Mouse (Mus musculus) myocyte (in vitro differentiated cells): ENCODE data around the gene Rchy1. TPM values are rescaled to one million over a fixed set of nuclear protein-coding genes. Genes with fewer than 3 reads are reported as not detected.
"Not testable (repeated sequence)": the region's sequence is repeated elsewhere in the genome, so short reads cannot be mapped to it uniquely, and the experiment has no call there.

Experiments
- H3K27me3 ChIP-seq: one replicate; pipeline ENCODE4 v1.6.1; 2011; ENCODE audit not compliant: control insufficient read depth, insufficient read depth, insufficient read length
- H3K36me3 ChIP-seq: one replicate; pipeline ENCODE4 v1.6.1; 2011; ENCODE audit not compliant: control insufficient read depth, insufficient read depth
- H3K4me2 ChIP-seq: one replicate; pipeline ENCODE4 v1.6.1; 2011; ENCODE audit warnings: low read depth, control low read depth
- H3K4me3 ChIP-seq: one replicate; pipeline ENCODE4 v1.5.1; 2011; ENCODE audit warnings: mild to moderate bottlenecking, control low read depth, moderate library complexity
- H3K79me2 ChIP-seq: one replicate; pipeline ENCODE4 v1.6.1; 2011; ENCODE audit not compliant: control insufficient read depth, insufficient read depth
- H3ac ChIP-seq: one replicate; pipeline ENCODE4 v1.6.1; 2011; ENCODE audit not compliant: control insufficient read depth, insufficient read length
- CEBPB ChIP-seq: IDR thresholded peaks from 2 replicates; pipeline ENCODE4 v1.6.1; 2011; ENCODE audit warnings: mild to moderate bottlenecking, moderate library complexity; ENCODE audit not compliant: poor library complexity, insufficient read depth, severe bottlenecking
- E2F4 ChIP-seq: IDR thresholded peaks from one replicate; pipeline ENCODE4 v1.6.1; 2011; ENCODE audit warnings: mild to moderate bottlenecking, control low read depth, moderate library complexity; ENCODE audit not compliant: insufficient read depth
- MAX ChIP-seq: IDR thresholded peaks from one replicate; pipeline ENCODE4 v1.6.1; 2011; ENCODE audit warnings: low read depth, mild to moderate bottlenecking, control low read depth
- MYOD1 ChIP-seq, 3 experiments: IDR thresholded peaks; one replicate each; pipeline ENCODE4 v1.6.1; 2011; ENCODE audit warnings: control low read depth in 2 of 3, low read depth in 2 of 3, mild to moderate bottlenecking in 2 of 3, moderate library complexity in 1 of 3; ENCODE audit not compliant: insufficient read length in 2 of 3, control insufficient read depth in 1 of 3
- MYOG ChIP-seq, 3 experiments: IDR thresholded peaks; one replicate each; pipeline ENCODE4 v1.6.1; 2011; ENCODE audit warnings: control low read depth in 2 of 3, low read depth in 2 of 3, mild to moderate bottlenecking in 2 of 3; ENCODE audit not compliant: insufficient read length in 2 of 3, control insufficient read depth in 1 of 3, insufficient read depth in 1 of 3
- POLR2A ChIP-seq: IDR thresholded peaks from one replicate; pipeline ENCODE4 v1.6.1; 2011; ENCODE audit warnings: low read depth, mild to moderate bottlenecking, control low read depth, moderate library complexity; ENCODE audit not compliant: insufficient read length
- POLR2AphosphoS2 ChIP-seq: IDR thresholded peaks from one replicate; pipeline ENCODE4 v1.6.1; 2011; ENCODE audit warnings: low read depth, control low read depth; ENCODE audit not compliant: insufficient read length
- REST ChIP-seq: IDR thresholded peaks from one replicate; pipeline ENCODE4 v1.6.1; 2011; ENCODE audit warnings: mild to moderate bottlenecking, control low read depth, moderate library complexity; ENCODE audit not compliant: insufficient read depth, insufficient read length
- SRF ChIP-seq: IDR thresholded peaks from one replicate; pipeline ENCODE4 v1.6.1; 2011; ENCODE audit warnings: low read depth; ENCODE audit not compliant: control insufficient read depth, insufficient read length
- TCF12 ChIP-seq: IDR thresholded peaks from one replicate; pipeline ENCODE4 v1.6.1; 2011; ENCODE audit warnings: mild to moderate bottlenecking, control low read depth; ENCODE audit not compliant: poor library complexity, insufficient read depth, severe bottlenecking
- TCF3 ChIP-seq: IDR thresholded peaks from one replicate; pipeline ENCODE4 v1.6.1; 2011; ENCODE audit warnings: low read depth, control low read depth; ENCODE audit not compliant: insufficient read length
- USF1 ChIP-seq: IDR thresholded peaks from one replicate; pipeline ENCODE4 v1.6.1; 2011; ENCODE audit warnings: low read depth, mild to moderate bottlenecking, control low read depth, moderate library complexity
- polyA plus RNA-seq: library from polyadenylated mRNA; unstranded; fragments of >200 nt; fragmentation: generic; extraction: Trizol; gene quantifications from one replicate; pipeline ENCODE4 v1.2.1, GENCODE M21; 2012; ENCODE audit warnings: missing spikeins

Gene Rchy1
- polyA plus RNA-seq, 1 experiment, result 29.8 TPM

DNA sequence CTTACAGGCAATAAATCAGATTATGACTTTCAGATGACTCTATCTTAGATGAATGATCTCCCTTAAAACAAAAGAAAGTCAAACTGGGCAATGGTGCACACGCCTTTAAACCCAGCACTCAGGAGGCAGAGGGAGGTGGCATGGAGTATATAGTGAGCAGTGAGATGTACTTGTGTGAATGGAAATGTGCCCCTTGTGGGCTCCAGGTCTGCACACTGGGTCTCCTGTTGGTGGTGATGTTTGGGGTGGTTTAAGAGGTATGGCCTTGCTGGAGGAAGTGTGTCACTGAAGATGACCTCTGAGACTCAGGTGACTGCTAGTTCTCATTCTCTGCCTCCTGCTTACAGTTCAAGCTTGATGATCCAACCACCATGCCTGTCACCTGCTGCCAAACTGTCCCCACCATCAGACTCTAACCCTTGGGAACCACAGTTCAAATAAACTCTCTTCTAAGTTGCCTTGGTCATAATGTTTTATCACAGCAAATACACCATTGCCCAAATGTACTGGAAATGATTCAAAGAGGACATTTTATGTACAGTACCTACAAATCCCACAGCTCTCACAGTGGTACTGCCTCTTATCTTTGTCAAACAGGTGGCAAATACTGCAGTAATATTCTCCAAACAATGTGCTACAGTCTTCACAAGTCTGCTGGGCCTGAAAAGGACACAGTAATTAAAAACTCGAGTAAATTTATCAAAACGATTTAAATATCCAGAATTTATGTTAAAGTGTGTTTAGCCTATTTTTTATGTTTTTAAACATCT is 5.7 kb downstream of the Rchy1 start:
- Histone ChIP-seq H3K36me3 (peaks cover 47% of the 10 kb centered on the region), H3K4me2 (peak overlapping the region; percentile 4), H3ac (no peak overlapping the region), H3K79me2 (peaks cover 41% of the 10 kb centered on the region), H3K4me3 (no peak overlapping the region), H3K27me3 (no peaks in the 10 kb centered on the region)
- TF ChIP-seq MAX (no peak), TCF12 (no peak), TCF3 (no peak), CEBPB (no peak), REST (no peak)

DNA sequence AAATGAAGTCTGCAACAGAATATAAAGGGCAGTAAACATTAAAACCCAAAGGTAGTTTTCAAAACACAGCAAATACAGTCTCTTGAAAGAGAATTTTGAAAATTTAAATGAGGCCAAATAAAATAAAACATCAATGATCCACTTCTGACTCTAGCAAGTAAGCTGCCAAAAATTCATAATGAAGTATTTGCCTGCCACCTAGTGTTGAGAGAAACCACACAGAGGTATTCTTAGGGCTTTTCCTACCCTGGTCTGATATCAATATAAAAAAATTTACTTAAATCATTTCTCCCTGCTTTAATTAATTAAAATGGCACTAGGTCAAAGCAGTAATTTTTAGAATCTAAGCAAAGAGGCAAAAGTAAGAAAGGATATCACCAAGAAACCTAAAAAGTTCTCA is 11.5 kb downstream of the Rchy1 start:
- TF ChIP-seq MYOD1 (IDR thresholded peaks at IDR 0.05; ENCODE audit: control insufficient read depth in 1 of 3, insufficient read length in 2 of 3, low read depth in 2 of 3), result no peak
- no peak for TF ChIP-seq MYOG (IDR thresholded peaks at IDR 0.05; ENCODE audit: control insufficient read depth in 1 of 3, insufficient read depth in 1 of 3, insufficient read length in 2 of 3, low read depth in 2 of 3)
- no peak for TF ChIP-seq USF1
- no peak for TF ChIP-seq TCF3
- no peak for TF ChIP-seq POLR2AphosphoS2
- TF ChIP-seq E2F4, result no peak
- no peak for TF ChIP-seq MAX
- no peak for TF ChIP-seq SRF
- no peak for TF ChIP-seq POLR2A
- no peak for TF ChIP-seq REST
- Histone ChIP-seq H3ac (no peak overlapping the region), H3K4me3 (no peak overlapping the region), H3K4me2 (no peak overlapping the region), H3K36me3 (peaks cover 70% of the 10 kb centered on the region), H3K27me3 (no peaks in the 10 kb centered on the region), H3K79me2 (no peaks in the 10 kb centered on the region)

DNA sequence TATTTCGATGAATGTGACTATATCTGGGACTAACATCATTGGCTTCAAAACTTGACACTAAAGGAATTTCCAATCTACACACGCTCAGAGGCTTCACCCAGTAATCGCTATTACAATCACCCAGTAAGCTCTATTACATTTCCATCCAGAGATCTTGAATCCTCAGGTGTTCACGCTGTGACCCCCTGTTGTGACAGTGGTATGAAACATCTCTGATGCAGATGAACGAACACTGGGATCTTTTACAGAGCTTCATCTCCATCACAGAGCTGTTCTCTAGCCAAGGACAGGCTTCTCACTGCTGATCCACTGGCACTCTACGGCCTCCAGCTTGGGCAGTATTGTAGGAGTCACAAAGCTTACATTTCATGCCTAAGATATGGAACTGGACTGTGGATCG is 13.4 kb downstream of the Rchy1 start:
- H3ac ChIP-seq, result no peak overlapping the region
- no peak overlapping the region for H3K4me2 ChIP-seq
- H3K79me2 ChIP-seq, result no peaks in the 10 kb centered on the region
- H3K36me3 ChIP-seq, result peaks cover 62% of the 10 kb centered on the region
- H3K4me3 ChIP-seq, result no peak overlapping the region
- no peaks in the 10 kb centered on the region for H3K27me3 ChIP-seq
- TF ChIP-seq USF1 (no peak), POLR2AphosphoS2 (no peak), MYOG (IDR thresholded peaks at IDR 0.05; ENCODE audit: control insufficient read depth in 1 of 3, insufficient read depth in 1 of 3, insufficient read length in 2 of 3, low read depth in 2 of 3) (no peak), TCF12 (no peak), CEBPB (no peak), POLR2A (no peak), SRF (no peak), MAX (no peak), REST (no peak), MYOD1 (IDR thresholded peaks at IDR 0.05; ENCODE audit: control insufficient read depth in 1 of 3, insufficient read length in 2 of 3, low read depth in 2 of 3) (no peak), TCF3 (no peak)

DNA sequence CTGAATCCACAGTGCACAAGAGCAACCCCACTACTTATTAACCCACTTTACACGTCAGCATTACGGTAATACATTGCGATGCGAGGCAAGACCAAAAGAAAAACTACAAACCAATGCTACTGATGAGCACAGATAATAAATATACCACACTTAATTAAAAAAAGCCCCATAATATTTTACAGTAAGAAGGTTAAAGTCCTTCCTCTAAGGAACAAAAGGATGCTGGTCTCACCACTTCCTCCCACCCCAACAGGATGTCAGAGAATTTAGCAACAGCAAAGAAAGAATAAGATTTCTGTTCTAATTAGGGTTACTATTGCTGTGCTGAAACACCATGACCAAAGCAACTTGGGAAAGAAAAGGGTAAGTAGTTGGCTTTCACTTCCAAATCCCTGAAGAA is 15.9 kb downstream of the Rchy1 start:
- TF ChIP-seq E2F4 (no peak), POLR2AphosphoS2 (no peak), REST (no peak), USF1 (no peak), MAX (no peak), SRF (no peak), MYOD1 (IDR thresholded peaks at IDR 0.05; ENCODE audit: control insufficient read depth in 1 of 3, insufficient read length in 2 of 3, low read depth in 2 of 3) (no peak), TCF3 (no peak), MYOG (IDR thresholded peaks at IDR 0.05; ENCODE audit: control insufficient read depth in 1 of 3, insufficient read depth in 1 of 3, insufficient read length in 2 of 3, low read depth in 2 of 3) (no peak), POLR2A (no peak), CEBPB (no peak), TCF12 (no peak)
- H3K79me2 ChIP-seq, result no peaks in the 10 kb centered on the region
- H3K4me2 ChIP-seq, result no peak overlapping the region
- H3ac ChIP-seq, result no peak overlapping the region
- no peak overlapping the region for H3K4me3 ChIP-seq
- H3K36me3 ChIP-seq, result peaks cover 52% of the 10 kb centered on the region
- H3K27me3 ChIP-seq, result no peaks in the 10 kb centered on the region

DNA sequence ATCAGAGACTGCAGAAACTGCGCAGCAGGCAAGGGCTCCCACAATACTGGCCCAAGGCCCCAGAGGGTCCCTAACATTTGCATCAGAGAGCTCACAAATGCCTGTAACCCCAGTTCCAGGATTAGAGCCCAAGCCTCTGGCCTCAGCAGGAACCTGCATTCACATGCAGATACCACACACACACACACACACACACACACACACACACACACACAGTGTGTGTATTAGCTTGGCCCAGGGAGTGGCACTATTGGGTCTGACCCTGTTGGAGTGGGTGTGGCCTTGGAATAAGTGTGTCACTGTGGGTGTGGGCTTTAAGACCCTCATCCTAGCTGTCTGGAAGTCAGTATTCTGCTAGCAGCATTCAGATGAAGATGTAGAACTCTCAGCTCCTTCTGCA is 17.3 kb downstream of the Rchy1 start:
- H3K4me3 ChIP-seq, H3K79me2 ChIP-seq, H3ac ChIP-seq, H3K27me3 ChIP-seq, H3K4me2 ChIP-seq: not testable (repeated sequence)
- peaks cover 41% of the 10 kb centered on the region for H3K36me3 ChIP-seq
